Mouse (Mus musculus): ENCODE measurements at regions not wholly inside any gene's neighbourhood (a gene's known extent, or its start where the extent isn't known, plus 50 kb on each side); places are given as distances from the start of the nearest gene placed in this dataset.

GRCm38 (mm10) chr8:35075971-35076370 is 689.6 kb upstream of the Gm19410 start:
- TF ChIP-seq CTCF (IDR thresholded peaks at IDR 0.05; ENCODE audit: borderline replicate concordance, insufficient read depth, low read length) (no peak), POLR2A (IDR thresholded peaks at IDR 0.05; ENCODE audit: low read depth, low read length) (no peak)
